Mouse (Mus musculus) heart, embryonic 12.5 days (tissue): ENCODE results near the gene Vamp5. TPM values are rescaled to one million over a fixed set of nuclear protein-coding genes. Genes with fewer than 3 reads are reported as not detected.

ENCODE experiments used
- ATAC-seq: fragments of 200-750 bp; cut with Nextera tagmentation; 2 replicates; pipeline ENCODE4 v1.8.0; 2017; ENCODE audit warnings: moderate TSS enrichment, moderate library complexity; ENCODE audit not compliant: insufficient number of reproducible peaks, low FRiP score
- H3K27ac ChIP-seq: fragments of 300-500 bp; sonication (generic); 2 replicates; pipeline ENCODE4 v1.5.1; 2016; ENCODE audit warnings: mild to moderate bottlenecking, moderate library complexity; ENCODE audit not compliant: poor library complexity, severe bottlenecking
- H3K27me3 ChIP-seq: fragments of 300-500 bp; sonication (generic); replicated peaks from 2 replicates; pipeline ENCODE4 v1.6.1; 2016; ENCODE audit warnings: mild to moderate bottlenecking, moderate library complexity
- H3K36me3 ChIP-seq: fragments of 300-500 bp; sonication (generic); 2 replicates; pipeline ENCODE4 v1.6.1; 2016; ENCODE audit warnings: mild to moderate bottlenecking, moderate library complexity
- H3K4me1 ChIP-seq: fragments of 300-500 bp; sonication (generic); replicated peaks from 2 replicates; pipeline ENCODE4 v1.6.1; 2016; ENCODE audit warnings: mild to moderate bottlenecking
- H3K4me2 ChIP-seq: fragments of 300-500 bp; sonication (generic); 2 replicates; pipeline ENCODE4 v1.6.1; 2016; ENCODE audit warnings: mild to moderate bottlenecking, moderate library complexity
- H3K4me3 ChIP-seq: fragments of 300-500 bp; sonication (generic); 2 replicates; pipeline ENCODE4 v1.5.1; 2016; ENCODE audit warnings: mild to moderate bottlenecking
- H3K9ac ChIP-seq: fragments of 300-500 bp; sonication (generic); 2 replicates; pipeline ENCODE4 v1.6.1; 2016; ENCODE audit warnings: mild to moderate bottlenecking, moderate library complexity
- H3K9me3 ChIP-seq: fragments of 300-500 bp; sonication (generic); replicated peaks from 2 replicates; pipeline ENCODE4 v1.6.1; 2016; ENCODE audit warnings: mild to moderate bottlenecking, moderate library complexity
- WGBS: fragments of 180-500 bp; shearing (Covaris S2); methylation state at CpG from one replicate; pipeline ENCODE4 v1.1.7; 2016; 5-methylcytosine and 5-hydroxymethylcytosine counted together
- polyA plus RNA-seq: library from polyadenylated mRNA; unstranded; fragments of >200 nt; fragmentation: Nextera tagmentation; extraction: Ambion mirVana; gene quantifications from 2 replicates; pipeline ENCODE4 v1.2.1, GENCODE M21; 2016

Vamp5 gene
- polyA plus RNA-seq, 1 experiment from 2014 or later = 48.3 TPM

- Histone ChIP-seq H3K36me3 (peaks cover 41% of the 10 kb centered on the region), H3K4me1 (peaks cover 31% of the 10 kb centered on the region), H3K27ac (peak overlapping the region; percentile 95), H3K4me2 (peak overlapping the region; percentile 77), H3K9me3 (no peaks in the 10 kb centered on the region), H3K4me3 (peak overlapping the region; percentile 56), H3K27me3 (no peaks in the 10 kb centered on the region), H3K9ac (peak overlapping the region; percentile 85)
- 8% methylated on average over 13 of the region's 13 CpGs for WGBS
- ATAC-seq = peak; percentile 46
Observed at GRCm38 (mm10) chr6:72389471-72389940, 9.2 kb upstream of the Vamp5 start.

- 71% methylated on average over 6 of the region's 6 CpGs for WGBS
- Histone ChIP-seq H3K27ac (peak overlapping the region; percentile 95), H3K4me2 (peak overlapping the region; percentile 77), H3K4me3 (peak overlapping the region; percentile 56; the same call in 1 of the 2 replicates), H3K27me3 (no peaks in the 10 kb centered on the region), H3K4me1 (peaks cover 31% of the 10 kb centered on the region), H3K9ac (peak overlapping the region; percentile 85), H3K36me3 (peaks cover 48% of the 10 kb centered on the region), H3K9me3 (no peaks in the 10 kb centered on the region)
- ATAC-seq = no peak
Observed at GRCm38 (mm10) chr6:72388791-72389329, 8.6 kb upstream of the Vamp5 start.

GRCm38 (mm10) chr6:72388266-72388665, 8.0 kb upstream of the Vamp5 start:
- H3K9ac ChIP-seq = peak overlapping the region; percentile 85
- H3K4me1 ChIP-seq = peaks cover 31% of the 10 kb centered on the region
- 71% methylated on average over 10 of the region's 10 CpGs for WGBS
- H3K4me3 ChIP-seq = 0 out of 2 replicates have a peak overlapping the region, but pooled peaks have one; percentile 56
- no peaks in the 10 kb centered on the region for H3K27me3 ChIP-seq
- ATAC-seq = no peak
- H3K27ac ChIP-seq = no peak overlapping the region
- H3K4me2 ChIP-seq = peak overlapping the region; percentile 77
- peaks cover 48% of the 10 kb centered on the region for H3K36me3 ChIP-seq
- H3K9me3 ChIP-seq = no peaks in the 10 kb centered on the region

- H3K4me2 ChIP-seq = peak overlapping the region; percentile 77; the same call in 1 of the 2 replicates
- 90% methylated on average over 3 of the region's 3 CpGs for WGBS
- H3K27me3 ChIP-seq = no peaks in the 10 kb centered on the region
- H3K4me1 ChIP-seq = peaks cover 31% of the 10 kb centered on the region
- H3K4me3 ChIP-seq = no peak overlapping the region
- H3K36me3 ChIP-seq = peaks cover 48% of the 10 kb centered on the region
- H3K9ac ChIP-seq = no peak overlapping the region
- H3K27ac ChIP-seq = no peak overlapping the region
- no peaks in the 10 kb centered on the region for H3K9me3 ChIP-seq
- no peak for ATAC-seq
Observed at GRCm38 (mm10) chr6:72387816-72388215, 7.5 kb upstream of the Vamp5 start.

- Histone ChIP-seq H3K27me3 (no peaks in the 10 kb centered on the region), H3K27ac (no peak overlapping the region), H3K4me3 (no peak overlapping the region), H3K36me3 (peaks cover 48% of the 10 kb centered on the region), H3K4me2 (no peak overlapping the region), H3K9me3 (no peaks in the 10 kb centered on the region), H3K4me1 (peaks cover 31% of the 10 kb centered on the region), H3K9ac (no peak overlapping the region)
- no peak for ATAC-seq
- 87% methylated on average over 2 of the region's 2 CpGs for WGBS
Observed at GRCm38 (mm10) chr6:72386561-72386960, 6.3 kb upstream of the Vamp5 start.

- H3K27me3 ChIP-seq = no peaks in the 10 kb centered on the region
- H3K36me3 ChIP-seq = peaks cover 48% of the 10 kb centered on the region
- no peak overlapping the region for H3K4me3 ChIP-seq
- H3K27ac ChIP-seq = no peak overlapping the region
- ATAC-seq = no peak
- H3K4me1 ChIP-seq = peaks cover 24% of the 10 kb centered on the region
- H3K9me3 ChIP-seq = no peaks in the 10 kb centered on the region
- no peak overlapping the region for H3K4me2 ChIP-seq
- 64% methylated on average over 4 of the region's 4 CpGs for WGBS
- H3K9ac ChIP-seq = no peak overlapping the region
Observed at GRCm38 (mm10) chr6:72385258-72385657, 5.0 kb upstream of the Vamp5 start.

- no peak overlapping the region for H3K9ac ChIP-seq
- H3K4me3 ChIP-seq = no peak overlapping the region
- peaks cover 23% of the 10 kb centered on the region for H3K4me1 ChIP-seq
- H3K27me3 ChIP-seq = no peaks in the 10 kb centered on the region
- peaks cover 48% of the 10 kb centered on the region for H3K36me3 ChIP-seq
- no peaks in the 10 kb centered on the region for H3K9me3 ChIP-seq
- WGBS = 83% methylated on average over 7 of the region's 7 CpGs
- no peak overlapping the region for H3K27ac ChIP-seq
- no peak overlapping the region for H3K4me2 ChIP-seq
- ATAC-seq = no peak
Observed at GRCm38 (mm10) chr6:72383952-72384351, 3.7 kb upstream of the Vamp5 start.

GRCm38 (mm10) chr6:72383142-72383820, 3.0 kb upstream of the Vamp5 start:
- Histone ChIP-seq H3K27ac (no peak overlapping the region), H3K27me3 (no peaks in the 10 kb centered on the region), H3K4me2 (no peak overlapping the region), H3K9ac (no peak overlapping the region), H3K4me3 (no peak overlapping the region), H3K4me1 (peaks cover 17% of the 10 kb centered on the region), H3K9me3 (no peaks in the 10 kb centered on the region), H3K36me3 (peaks cover 41% of the 10 kb centered on the region)
- no peak for ATAC-seq
- 79% methylated on average over 6 of the region's 6 CpGs for WGBS

GRCm38 (mm10) chr6:72382494-72382893, 2.2 kb upstream of the Vamp5 start:
- H3K27ac ChIP-seq = peak overlapping the region; percentile 48; the same call in 1 of the 2 replicates
- no peak overlapping the region for H3K9ac ChIP-seq
- no peak overlapping the region for H3K4me2 ChIP-seq
- H3K27me3 ChIP-seq = no peaks in the 10 kb centered on the region
- peaks cover 9% of the 10 kb centered on the region; the same call in 1 of the 2 replicates for H3K4me1 ChIP-seq
- no peak for ATAC-seq
- WGBS = 79% methylated on average over 6 of the region's 6 CpGs
- no peaks in the 10 kb centered on the region for H3K9me3 ChIP-seq
- peaks cover 33% of the 10 kb centered on the region for H3K36me3 ChIP-seq
- H3K4me3 ChIP-seq = no peak overlapping the region

GRCm38 (mm10) chr6:72379377-72380130, 714 bp downstream of the Vamp5 start:
- H3K4me1 ChIP-seq = peaks cover 10% of the 10 kb centered on the region
- H3K4me3 ChIP-seq = peak overlapping the region; percentile 63
- H3K4me2 ChIP-seq = peak overlapping the region; percentile 67
- peak overlapping the region; percentile 82 for H3K9ac ChIP-seq
- H3K27ac ChIP-seq = peak overlapping the region; percentile 80
- peaks cover 18% of the 10 kb centered on the region for H3K36me3 ChIP-seq
- H3K27me3 ChIP-seq = no peaks in the 10 kb centered on the region
- H3K9me3 ChIP-seq = no peaks in the 10 kb centered on the region
- ATAC-seq = 0 out of 2 replicates have a peak, but pooled peaks have one; percentile 12
- 28% methylated on average over 7 of the region's 7 CpGs for WGBS
